Mouse (Mus musculus) fat pad, adult 2 months (tissue): Measurements from ENCODE around the gene Ptpn23.
"Not testable (repeated sequence)": the region's sequence is repeated elsewhere in the genome, so short reads cannot be mapped to it uniquely, and the experiment has no call there.

Experiments used
- DNase-seq: peaks from one replicate; pipeline ENCODE4 v3.0.0-alpha.2; 2011; ENCODE audit warnings: low read depth, low spot score; ENCODE audit errors: extremely low read depth

Gene Ptpn23

DNA sequence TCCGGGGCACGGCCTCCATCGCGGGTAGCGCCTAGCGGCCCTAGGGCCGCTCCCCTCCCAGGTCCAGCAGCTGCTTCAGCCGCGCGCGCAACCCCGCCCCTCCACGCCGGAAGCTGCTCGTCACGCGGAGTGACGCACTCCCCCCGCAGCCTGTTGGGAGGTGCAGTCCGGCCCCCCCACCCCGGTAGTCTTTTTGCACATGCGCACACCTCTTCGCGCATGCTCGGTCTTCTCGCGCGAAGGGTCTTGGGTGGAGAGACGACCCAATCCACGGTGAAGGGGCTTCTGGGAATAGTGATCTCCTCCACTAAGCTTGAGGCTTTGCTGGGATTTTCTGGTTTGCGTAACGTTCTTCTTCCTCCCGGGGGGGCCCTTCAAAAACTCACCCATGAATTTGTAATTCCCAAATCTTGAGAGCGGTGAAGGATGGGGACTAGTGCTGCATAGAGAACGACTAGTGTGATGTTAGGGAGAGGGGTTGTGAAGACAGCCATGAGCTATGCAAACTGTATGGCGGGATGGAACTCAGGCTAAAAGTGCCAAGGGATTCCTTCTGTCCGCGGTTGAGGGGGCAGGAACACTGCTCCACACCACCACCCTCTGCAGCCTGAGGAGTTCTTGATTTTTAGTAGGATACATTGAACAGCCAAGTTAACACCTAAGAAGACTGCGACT is at the start of gene Ptpn23:
TSS of gene Ptpn23 (minus strand) at position 115 of the 675 bp plus-strand sequence.
- DNase-seq = peak; percentile 42

- DNase-seq = no peak
Observed at GRCm38 (mm10) chr9:110452523-110452922, 44.5 kb upstream of the Ptpn23 start.

GRCm38 (mm10) chr9:110448857-110449617 is 41.0 kb upstream of the Ptpn23 start:
- peak; percentile 16 for DNase-seq

DNA sequence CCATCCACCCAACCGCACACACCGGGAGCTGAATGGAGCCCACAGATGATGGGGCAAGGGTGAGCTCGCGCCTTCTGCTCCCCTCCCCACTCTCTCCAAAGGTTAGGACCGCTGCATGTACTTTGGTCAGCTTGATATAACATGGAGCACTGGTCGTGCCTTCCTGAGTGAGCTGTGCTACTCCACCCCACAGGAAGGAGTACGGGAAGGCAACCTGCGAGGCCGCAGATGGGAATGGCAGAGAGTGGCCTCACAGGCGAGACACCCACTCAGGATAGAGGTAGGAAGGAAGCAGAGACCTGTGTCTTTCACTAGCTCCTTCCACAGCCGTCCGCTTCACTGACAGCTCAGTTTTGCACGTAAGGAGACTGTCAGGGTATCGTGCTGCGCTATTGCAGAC is 40.3 kb upstream of the Ptpn23 start:
- no peak for DNase-seq

GRCm38 (mm10) chr9:110440559-110440958 is 32.5 kb upstream of the Ptpn23 start:
- no peak for DNase-seq

DNA sequence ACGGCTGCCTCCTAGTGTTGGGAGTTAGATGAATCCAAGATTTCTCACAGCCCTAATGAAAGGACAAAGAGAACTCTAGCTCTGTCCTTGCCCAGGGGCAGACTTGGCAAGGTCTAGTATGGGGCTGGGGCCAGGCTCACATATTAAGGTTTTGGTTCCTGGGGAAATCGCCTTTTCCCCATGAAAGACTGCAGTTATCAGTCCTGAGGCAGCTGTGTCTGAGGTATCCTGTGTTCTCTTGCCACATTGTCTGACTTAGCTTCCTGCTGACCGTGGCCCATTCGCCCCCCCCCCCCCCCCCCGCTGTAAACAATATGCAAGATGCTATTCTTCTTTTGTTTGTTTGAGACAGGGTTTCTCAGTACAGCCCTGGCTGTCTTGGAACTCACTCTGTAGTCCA is 32.0 kb upstream of the Ptpn23 start:
- no peak for DNase-seq

DNA sequence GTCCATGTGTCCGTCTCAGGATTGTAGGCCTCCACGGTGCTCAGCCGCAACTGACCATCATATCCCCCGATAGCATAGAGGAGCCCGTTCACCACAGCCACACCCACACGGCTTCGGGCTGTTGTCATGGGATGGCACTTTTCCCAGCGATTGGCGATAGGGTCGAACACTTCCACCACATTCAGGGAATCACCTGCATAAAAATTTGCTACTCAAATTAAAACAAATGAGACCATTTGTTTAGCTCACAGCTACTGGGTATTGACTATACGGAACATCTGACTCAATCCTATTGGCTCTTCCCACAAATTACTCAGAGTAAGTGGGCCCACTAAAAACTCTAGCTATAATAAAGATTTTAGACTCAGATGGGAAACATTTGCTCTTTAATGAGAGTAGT is 28.0 kb upstream of the Ptpn23 start:
- DNase-seq = no peak

DNA sequence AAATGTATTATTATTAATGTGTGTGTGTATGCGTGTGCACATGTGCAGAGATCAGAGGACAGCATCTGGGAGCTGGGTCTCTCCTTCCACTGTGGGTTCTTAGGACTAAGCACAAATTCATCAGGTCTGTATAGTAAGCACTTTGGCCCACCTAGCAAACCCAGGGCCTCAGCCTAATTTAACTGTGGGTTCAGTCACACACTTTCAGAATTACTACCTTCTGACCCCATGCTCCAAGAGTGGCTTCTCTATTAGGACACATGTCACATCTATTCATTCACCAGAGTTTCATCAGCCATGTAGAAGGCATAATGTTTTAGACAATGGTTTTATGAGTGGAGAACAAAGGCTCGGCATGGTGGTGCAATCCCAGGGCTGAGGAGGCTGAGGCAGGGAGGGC is 25.0 kb upstream of the Ptpn23 start:
- DNase-seq = no peak

DNA sequence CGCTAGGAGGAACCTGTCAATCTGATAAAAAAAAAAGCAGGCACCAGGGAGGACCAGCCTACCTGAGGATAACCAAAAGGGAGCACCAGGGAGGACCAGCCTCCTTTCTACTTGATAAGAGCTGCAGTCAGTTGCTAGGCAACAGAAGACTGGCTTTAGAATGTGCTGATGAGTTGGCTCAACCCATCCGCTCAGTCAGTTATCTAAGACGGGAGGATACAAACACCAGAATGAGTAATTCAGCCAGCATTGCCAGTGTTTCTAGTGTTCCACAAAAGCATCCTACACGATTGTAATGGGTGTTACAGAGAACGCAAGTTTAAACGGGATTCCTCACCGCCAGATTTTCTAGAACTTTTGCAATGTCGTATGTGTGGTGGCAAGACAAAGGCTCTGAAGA is 23.2 kb upstream of the Ptpn23 start:
- no peak for DNase-seq

- no peak for DNase-seq
Observed at GRCm38 (mm10) chr9:110419511-110420112, 11.6 kb upstream of the Ptpn23 start, which contains the start of gene Ngp. TSS of gene Ngp (plus strand) at chr9:110419747.

GRCm38 (mm10) chr9:110413785-110414184 is 5.8 kb upstream of the Ptpn23 start:
- no peak for DNase-seq

- DNase-seq = no peak
Observed at GRCm38 (mm10) chr9:110412926-110413325, 4.9 kb upstream of the Ptpn23 start.

GRCm38 (mm10) chr9:110410908-110411887 is 3.2 kb upstream of the Ptpn23 start:
- DNase-seq = no peak

DNA sequence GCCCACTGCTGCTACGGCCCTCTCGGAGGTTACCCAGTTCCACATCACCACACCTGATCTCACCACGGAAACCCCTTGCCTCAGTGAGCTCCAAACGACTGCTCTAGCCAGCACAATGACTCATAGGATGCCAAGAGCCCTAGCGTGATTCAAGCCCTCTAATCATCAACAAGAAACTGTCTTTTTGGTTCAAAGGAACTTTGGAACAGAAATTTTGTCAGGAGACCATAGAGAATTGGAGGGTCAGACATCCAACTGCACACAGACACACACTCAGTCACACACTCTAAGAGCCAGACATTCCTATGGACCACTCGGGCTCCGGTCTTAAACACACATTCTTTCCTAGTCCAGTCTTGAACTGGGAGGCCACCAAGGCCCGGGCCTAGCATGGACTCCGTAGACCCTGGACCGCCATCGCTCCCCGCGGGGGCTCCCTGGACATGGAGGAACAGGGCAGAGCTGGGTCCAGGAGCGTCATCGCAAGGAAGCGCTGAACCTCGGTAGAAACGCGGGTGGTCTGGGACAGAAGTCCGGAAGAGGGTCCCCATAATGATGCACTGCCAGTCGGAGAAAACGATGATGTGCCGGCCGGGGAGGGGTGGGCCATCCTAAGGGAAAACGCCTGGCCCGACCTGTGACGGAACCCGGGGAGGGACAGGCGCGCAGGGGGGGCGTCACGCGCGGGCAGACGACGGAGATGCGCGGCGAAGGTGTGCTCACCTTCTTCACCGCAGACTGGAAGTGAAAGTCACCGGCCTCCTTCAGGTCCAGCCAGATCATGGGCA is 508 bp downstream of the Ptpn23 start:
- DNase-seq = no peak

- DNase-seq = not testable (repeated sequence)
Observed at GRCm38 (mm10) chr9:110403240-110403639, 4.8 kb downstream of the Ptpn23 start.

DNA sequence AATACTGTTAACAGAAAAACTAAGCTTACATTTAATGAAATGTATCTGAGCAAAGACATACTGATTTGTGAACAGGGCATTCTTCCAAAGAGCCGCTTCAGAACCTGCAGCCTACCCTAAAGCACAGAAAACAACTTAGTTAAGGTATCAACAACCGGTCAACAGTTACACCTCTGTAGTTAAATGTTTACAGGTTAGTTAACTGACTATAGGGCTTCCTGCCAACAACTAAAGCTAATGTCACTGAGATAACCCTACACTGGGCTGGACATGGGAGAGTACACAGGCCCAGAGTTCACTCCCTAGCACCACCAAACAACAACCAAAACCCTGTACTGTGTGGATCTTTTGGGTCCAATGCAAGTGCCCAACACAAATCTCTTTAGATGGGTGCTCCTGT is 5.3 kb downstream of the Ptpn23 start:
- DNase-seq = no peak

GRCm38 (mm10) chr9:110400650-110401049 is 7.4 kb downstream of the Ptpn23 start:
- no peak for DNase-seq

GRCm38 (mm10) chr9:110393295-110393694 is 14.7 kb downstream of the Ptpn23 start:
- no peak for DNase-seq

DNA sequence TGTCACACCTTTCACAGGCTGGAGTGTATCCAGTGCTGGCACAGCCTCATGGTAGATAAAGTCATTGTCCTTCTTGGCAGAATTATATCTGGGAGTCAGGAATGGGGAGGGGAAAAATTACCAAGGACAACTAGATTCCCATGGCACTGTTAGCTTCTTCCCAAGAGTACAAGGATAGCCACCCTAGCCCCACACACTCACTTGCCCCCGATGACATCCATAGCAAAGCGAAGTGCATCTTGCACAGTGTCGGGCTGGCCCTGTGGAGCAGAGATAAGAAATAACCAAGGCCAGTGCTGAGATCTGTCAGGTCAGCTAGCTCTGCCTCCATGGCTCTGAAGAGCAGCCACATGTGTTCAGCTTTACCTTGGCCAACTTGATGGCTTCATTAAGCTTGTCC is 17.2 kb downstream of the Ptpn23 start:
- DNase-seq = no peak

- no peak for DNase-seq
Observed at GRCm38 (mm10) chr9:110388011-110388410, 20.0 kb downstream of the Ptpn23 start.
